Mouse (Mus musculus) stomach, embryonic 14.5 days (tissue): ENCODE data around the gene Msantd2. TPM values are rescaled to one million over a fixed set of nuclear protein-coding genes. Genes with fewer than 3 reads are reported as not detected.
A peak's percentile ranks its signal among the peaks of the same experiment; 100 is the strongest.

Experiments
- ATAC-seq: fragments of 200-750 bp; cut with Nextera tagmentation; 2 replicates; pipeline ENCODE4 v1.8.0; 2017; ENCODE audit warnings: low read depth, moderate TSS enrichment; ENCODE audit not compliant: insufficient number of reproducible peaks, insufficient read depth, low FRiP score
- H3K27ac ChIP-seq: fragments of 300-500 bp; sonication (generic); 2 replicates; pipeline ENCODE4 v1.5.1; 2014; ENCODE audit warnings: mild to moderate bottlenecking, low read length, moderate library complexity, mixed read lengths
- H3K27me3 ChIP-seq: fragments of 300-500 bp; sonication (generic); 2 replicates; pipeline ENCODE4 v1.6.1; 2014; ENCODE audit warnings: low read length, control low read depth, mixed read lengths; ENCODE audit not compliant: control insufficient read depth, insufficient read depth
- H3K36me3 ChIP-seq: fragments of 300-500 bp; sonication (generic); 2 replicates; pipeline ENCODE4 v1.6.1; 2014; ENCODE audit warnings: mild to moderate bottlenecking, control low read depth, low read length, moderate library complexity, mixed read lengths; ENCODE audit not compliant: control insufficient read depth, insufficient read depth
- H3K4me1 ChIP-seq: fragments of 300-500 bp; sonication (generic); 2 replicates; pipeline ENCODE4 v1.6.1; 2014; ENCODE audit warnings: low read length, control low read depth, mixed read lengths; ENCODE audit not compliant: control insufficient read depth, insufficient read depth
- H3K4me2 ChIP-seq: fragments of 300-500 bp; sonication (generic); replicated peaks from 2 replicates; pipeline ENCODE4 v1.6.1; 2014; ENCODE audit warnings: low read depth, low read length, control low read depth
- H3K4me3 ChIP-seq: fragments of 300-500 bp; sonication (generic); 2 replicates; pipeline ENCODE4 v1.5.1; 2014; ENCODE audit warnings: low read depth, low read length, control low read depth
- H3K9ac ChIP-seq: fragments of 300-500 bp; sonication (generic); replicated peaks from 2 replicates; pipeline ENCODE4 v1.6.1; 2014; ENCODE audit warnings: low read depth, mild to moderate bottlenecking, control low read depth, low read length, moderate library complexity, mixed read lengths
- H3K9me3 ChIP-seq: fragments of 300-500 bp; sonication (generic); 2 replicates; pipeline ENCODE4 v1.6.1; 2016; ENCODE audit warnings: low read depth, low read length, control low read depth; ENCODE audit not compliant: control insufficient read depth
- WGBS: fragments of 180-500 bp; shearing (Covaris S2); extraction: QIAGEN DNeasy Blood & Tissue Kit; methylation state at CpG from one replicate; pipeline ENCODE4 v1.1.7; 2014; 5-methylcytosine and 5-hydroxymethylcytosine counted together
- polyA plus RNA-seq: library from polyadenylated mRNA; unstranded; fragments of >200 nt; fragmentation: Nextera tagmentation; extraction: Ambion mirVana; gene quantifications from 2 replicates; pipeline ENCODE4 v1.2.1, GENCODE M21; 2014

Msantd2 gene
- polyA plus RNA-seq, 1 experiment from 2014 or later: 38.9 TPM

DNA sequence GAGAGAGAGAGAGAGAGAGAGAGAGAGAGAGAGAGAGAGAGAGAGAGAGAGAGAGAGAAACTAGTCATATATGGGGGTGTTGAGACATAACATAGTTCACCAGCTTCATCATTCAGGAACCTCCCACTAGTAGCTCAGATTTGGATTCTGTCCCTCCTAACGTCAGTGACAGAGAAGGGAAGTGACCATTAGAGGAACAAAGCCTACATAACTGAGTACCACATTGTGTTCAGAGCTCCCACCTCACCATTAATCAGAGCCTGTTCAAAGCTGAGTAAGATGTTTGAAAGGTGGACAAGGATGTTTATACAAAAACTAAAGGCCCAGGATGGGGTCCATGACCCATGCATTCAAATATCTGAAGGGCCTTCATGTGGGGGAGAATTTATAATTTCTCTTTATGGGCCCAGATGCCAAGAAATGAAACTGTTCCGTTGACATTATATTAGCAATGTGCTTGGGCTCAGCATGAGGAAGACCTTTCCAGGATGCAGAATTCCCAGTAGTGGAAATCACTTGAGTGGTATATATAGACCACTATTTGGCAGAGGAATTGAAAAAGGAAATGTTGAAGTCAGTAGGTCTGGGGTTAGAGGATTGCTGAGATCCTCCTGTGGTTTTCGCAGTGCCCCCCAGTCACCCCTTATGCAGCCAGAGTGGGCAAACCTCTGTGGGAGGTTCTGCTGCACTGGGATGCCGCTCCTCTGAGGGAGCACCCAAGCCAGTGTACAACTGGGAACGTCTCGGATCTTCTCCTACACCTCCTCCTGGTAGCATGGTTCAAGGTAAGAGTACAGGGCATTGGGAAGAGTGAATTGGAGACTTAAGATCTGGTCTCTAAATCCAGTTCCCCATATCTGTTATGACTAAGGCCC is 51.8 kb downstream of the Msantd2 start:
- H3K4me2 ChIP-seq: no peak overlapping the region
- 70% methylated on average over 6 of the region's 6 CpGs for WGBS
- H3K27ac ChIP-seq: no peak overlapping the region
- no peaks in the 10 kb centered on the region for H3K9me3 ChIP-seq
- H3K4me3 ChIP-seq: no peak overlapping the region
- no peaks in the 10 kb centered on the region for H3K36me3 ChIP-seq
- H3K9ac ChIP-seq: no peak overlapping the region
- peaks cover 5% of the 10 kb centered on the region; the same call in 1 of the 2 replicates for H3K4me1 ChIP-seq
- H3K27me3 ChIP-seq: peaks cover 9% of the 10 kb centered on the region
- ATAC-seq: no peak

DNA sequence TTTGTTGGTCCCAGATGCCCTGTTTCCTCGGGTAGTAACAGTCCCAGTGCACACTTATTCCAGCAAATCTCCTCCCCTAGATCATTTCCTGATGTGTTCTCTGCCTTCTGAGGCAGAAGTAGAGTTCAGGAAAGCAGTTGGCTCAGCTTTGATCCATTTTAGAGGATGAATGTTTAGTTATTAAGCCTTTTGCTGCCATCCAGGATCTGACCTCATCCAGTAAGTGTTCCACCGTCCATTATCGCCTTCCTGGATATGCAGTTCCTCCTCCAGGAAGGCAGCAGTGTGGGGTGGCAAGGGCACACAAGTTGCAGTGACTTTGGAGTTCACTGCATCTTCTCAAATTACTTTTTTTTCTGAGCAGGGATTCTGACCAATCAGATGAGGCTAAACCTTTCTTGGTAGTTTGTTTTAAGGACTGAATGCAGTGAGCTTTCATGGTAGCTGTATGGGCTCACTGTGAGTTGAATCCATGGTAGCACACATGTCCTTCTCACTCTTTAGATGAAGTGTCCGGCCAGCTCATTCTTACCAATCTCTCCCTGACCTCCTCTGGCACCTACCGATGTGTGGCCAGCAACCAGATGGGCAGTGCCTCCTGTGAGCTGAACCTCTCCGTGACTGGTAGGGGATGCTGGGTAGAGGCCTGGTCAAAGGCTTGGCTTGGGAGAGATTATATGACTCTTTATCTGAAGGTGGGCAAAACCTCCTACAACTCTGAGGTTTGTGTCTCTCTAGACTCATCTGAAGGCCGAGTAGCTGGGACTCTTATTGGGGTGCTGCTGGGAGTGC is 52.9 kb downstream of the Msantd2 start:
- ATAC-seq: no peak
- Histone ChIP-seq H3K27me3 (peaks cover 9% of the 10 kb centered on the region), H3K4me3 (no peak overlapping the region), H3K36me3 (no peaks in the 10 kb centered on the region), H3K4me1 (peaks cover 5% of the 10 kb centered on the region; the same call in 1 of the 2 replicates), H3K4me2 (no peak overlapping the region), H3K9ac (no peak overlapping the region), H3K27ac (no peak overlapping the region), H3K9me3 (no peaks in the 10 kb centered on the region)
- WGBS: 63% methylated on average over 7 of the region's 7 CpGs

DNA sequence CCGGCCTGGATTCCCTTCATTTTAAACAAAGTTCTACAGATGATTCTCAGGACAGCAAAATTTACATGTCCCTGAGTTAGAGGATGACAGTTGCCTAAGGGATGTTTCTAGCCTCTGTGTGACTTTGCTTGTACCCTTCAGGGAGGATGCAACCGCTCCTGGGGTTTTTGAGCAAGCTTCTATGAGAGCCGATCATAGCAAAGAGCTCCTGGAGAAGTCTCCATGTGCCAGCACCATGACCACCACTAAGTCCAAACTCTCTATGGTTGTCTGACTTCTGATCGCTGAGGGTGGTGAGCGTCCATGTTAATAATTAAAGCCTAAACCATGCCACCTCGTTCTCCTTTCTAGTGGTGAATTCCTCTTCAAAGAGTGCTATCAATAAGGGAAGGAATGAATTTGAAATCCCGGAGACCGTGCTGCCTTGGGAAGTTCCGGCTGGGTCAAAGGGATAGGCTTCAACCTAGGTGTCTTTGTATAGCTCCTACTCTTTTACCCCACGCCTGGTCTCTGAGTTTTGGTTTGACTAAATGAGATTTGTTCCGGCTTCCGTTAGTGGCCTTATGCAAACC is 54.8 kb downstream of the Msantd2 start:
- Histone ChIP-seq H3K27ac (no peak overlapping the region), H3K36me3 (no peaks in the 10 kb centered on the region), H3K4me2 (peak overlapping the region; percentile 53), H3K27me3 (peaks cover 14% of the 10 kb centered on the region), H3K4me3 (peak overlapping the region; percentile 32), H3K9me3 (no peaks in the 10 kb centered on the region), H3K9ac (0 out of 2 replicates have a peak overlapping the region, but pooled peaks have one; percentile 25), H3K4me1 (peaks cover 5% of the 10 kb centered on the region; the same call in 1 of the 2 replicates)
- no peak for ATAC-seq
- 31% methylated on average over 12 of the region's 12 CpGs for WGBS

DNA sequence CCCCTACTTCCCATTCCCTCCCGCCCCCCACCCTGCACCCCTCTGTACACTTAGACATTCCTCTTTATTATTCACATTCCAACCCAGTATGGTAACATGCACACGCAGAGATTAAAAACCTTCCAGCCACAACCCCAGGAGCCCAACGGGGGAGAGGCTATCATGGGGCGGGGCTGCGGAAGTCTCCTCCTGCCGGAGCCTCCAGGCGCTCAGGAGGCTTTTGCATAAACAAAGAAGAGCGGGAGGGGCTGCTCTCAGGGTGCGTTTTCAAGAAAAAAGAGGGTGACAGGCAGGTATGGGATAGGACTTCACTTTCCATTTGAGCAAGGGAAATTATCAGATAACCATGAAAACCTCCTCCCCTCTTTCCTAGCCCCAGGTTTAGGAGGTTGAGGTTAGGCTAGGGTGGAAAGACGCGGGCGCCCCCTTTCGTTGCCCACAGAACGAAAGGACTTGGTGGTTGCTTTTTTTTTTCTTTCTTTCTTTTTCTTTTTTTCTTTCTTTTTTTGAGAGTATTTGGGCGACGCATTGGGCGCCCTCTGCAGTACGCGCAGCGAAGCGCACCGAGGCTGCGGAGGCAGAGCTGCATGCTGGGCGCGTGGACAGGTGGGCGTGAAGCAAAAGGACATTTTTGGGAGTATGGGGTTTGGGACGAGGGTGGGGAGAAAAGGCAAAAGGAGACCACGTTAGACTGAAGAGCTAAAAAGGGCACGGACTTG is 55.5 kb downstream of the Msantd2 start:
- Histone ChIP-seq H3K4me1 (peaks cover 5% of the 10 kb centered on the region; the same call in 1 of the 2 replicates), H3K27ac (no peak overlapping the region), H3K36me3 (no peaks in the 10 kb centered on the region), H3K9ac (0 out of 2 replicates have a peak overlapping the region, but pooled peaks have one; percentile 25), H3K4me3 (peak overlapping the region; percentile 32), H3K4me2 (peak overlapping the region; percentile 53), H3K9me3 (no peaks in the 10 kb centered on the region), H3K27me3 (peaks cover 14% of the 10 kb centered on the region)
- peak; percentile 65 for ATAC-seq
- WGBS: 1% methylated on average over 29 of the region's 29 CpGs

DNA sequence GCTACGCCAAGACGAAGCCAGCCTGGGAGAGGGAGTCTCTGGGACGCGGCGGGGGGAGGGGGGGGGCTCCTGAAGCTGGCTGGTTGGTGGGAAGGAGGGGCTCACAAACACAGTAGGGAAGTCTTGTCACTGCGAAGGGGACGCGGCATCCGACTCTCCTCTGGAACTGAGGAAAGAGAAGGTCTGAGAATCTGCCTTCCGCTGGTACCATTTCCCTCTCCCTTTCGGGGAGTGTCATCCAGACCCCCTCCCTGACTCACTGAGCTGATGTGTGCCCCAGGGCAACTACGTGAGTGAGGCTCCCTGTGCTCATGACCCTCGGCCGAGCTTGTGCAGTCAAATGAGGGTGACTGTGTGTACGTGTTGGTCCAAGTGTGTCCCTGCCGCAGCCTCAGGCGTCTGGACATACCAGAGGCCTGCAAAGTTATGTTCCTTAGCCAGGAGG is 56.1 kb downstream of the Msantd2 start:
- Histone ChIP-seq H3K4me2 (peak overlapping the region; percentile 53), H3K4me1 (peaks cover 5% of the 10 kb centered on the region; the same call in 1 of the 2 replicates), H3K27ac (no peak overlapping the region), H3K9ac (no peak overlapping the region), H3K36me3 (no peaks in the 10 kb centered on the region), H3K9me3 (no peaks in the 10 kb centered on the region), H3K27me3 (peaks cover 14% of the 10 kb centered on the region), H3K4me3 (peak overlapping the region; percentile 32)
- no peak for ATAC-seq
- WGBS: 13% methylated on average over 17 of the region's 17 CpGs

DNA sequence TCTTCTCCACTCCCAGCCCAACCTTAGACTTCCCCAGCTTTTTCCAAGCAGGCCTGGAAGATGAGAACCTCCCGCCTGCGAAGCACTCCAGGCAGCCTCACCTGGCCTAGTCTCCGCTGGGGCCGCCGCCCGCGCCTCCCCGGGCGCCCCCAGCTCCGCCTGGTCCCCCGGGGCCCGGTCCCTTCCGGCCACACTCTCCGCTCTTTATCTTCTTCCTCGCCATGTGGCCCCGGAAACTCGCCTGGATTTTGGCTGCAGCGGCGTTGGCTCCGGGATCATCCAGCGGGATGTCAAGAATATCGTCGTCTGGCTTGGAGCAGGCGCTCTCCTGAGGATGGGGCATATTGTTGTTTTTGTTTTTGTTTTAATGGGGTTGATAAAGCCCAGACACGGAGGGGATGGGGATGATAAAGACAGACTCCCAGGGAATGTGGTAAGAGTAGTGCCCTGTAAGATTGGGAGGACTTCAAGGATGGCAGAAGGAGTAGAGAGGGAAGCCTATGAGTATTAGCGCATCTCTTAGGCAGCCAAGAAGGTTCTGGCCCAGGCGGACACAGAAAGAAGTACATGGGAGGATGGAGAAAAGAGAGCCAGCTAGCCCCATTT is 56.8 kb downstream of the Msantd2 start:
- no peaks in the 10 kb centered on the region for H3K36me3 ChIP-seq
- H3K4me2 ChIP-seq: no peak overlapping the region; the same call in 1 of the 2 replicates
- 24% methylated on average over 27 of the region's 27 CpGs for whole genome bisulfite sequencing
- H3K27me3 ChIP-seq: peaks cover 14% of the 10 kb centered on the region
- H3K9ac ChIP-seq: no peak overlapping the region
- no peaks in the 10 kb centered on the region for H3K9me3 ChIP-seq
- H3K27ac ChIP-seq: no peak overlapping the region
- peaks cover 5% of the 10 kb centered on the region; the same call in 1 of the 2 replicates for H3K4me1 ChIP-seq
- H3K4me3 ChIP-seq: no peak overlapping the region
- ATAC-seq: no peak

DNA sequence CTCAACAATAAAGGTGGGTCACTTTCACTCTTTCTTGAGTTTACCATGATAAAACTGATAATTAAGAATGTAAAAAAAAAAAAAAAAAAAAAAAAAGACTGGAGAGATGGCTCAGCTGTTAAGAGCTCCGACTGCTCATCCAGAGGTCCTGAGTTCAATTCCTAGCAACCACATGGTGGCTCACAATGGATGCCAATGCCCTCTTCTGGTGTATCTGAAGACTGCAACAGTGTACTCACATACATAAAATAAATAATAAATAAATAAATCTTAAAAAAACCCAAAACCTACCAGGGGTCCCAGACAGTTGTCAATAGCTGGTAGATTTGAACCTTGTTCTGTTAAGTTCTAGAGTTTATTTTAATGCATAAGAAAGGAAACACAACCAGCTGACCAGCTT is 57.8 kb downstream of the Msantd2 start:
- no peak overlapping the region for H3K4me3 ChIP-seq
- no peak for ATAC-seq
- no peaks in the 10 kb centered on the region for H3K9me3 ChIP-seq
- no peak overlapping the region for H3K27ac ChIP-seq
- H3K27me3 ChIP-seq: peaks cover 21% of the 10 kb centered on the region
- no peak overlapping the region for H3K9ac ChIP-seq
- 95% methylated on average over 1 of the region's 1 CpGs for WGBS
- H3K36me3 ChIP-seq: no peaks in the 10 kb centered on the region
- H3K4me1 ChIP-seq: peaks cover 5% of the 10 kb centered on the region; the same call in 1 of the 2 replicates
- H3K4me2 ChIP-seq: no peak overlapping the region
